Mouse (Mus musculus) gastrocnemius, adult 2 months (tissue): ENCODE data around the gene Slc39a10. TPM values are rescaled to one million over a fixed set of nuclear protein-coding genes. Genes with fewer than 3 reads are reported as not detected.

Experiments
- DNase-seq: peaks from one replicate; pipeline ENCODE4 v3.0.0; 2022
- H3K27ac ChIP-seq: fragments of 200-600 bp; 2 replicates; pipeline ENCODE4 v1.8.1; 2022; ENCODE audit warnings: mild to moderate bottlenecking
- H3K4me3 ChIP-seq: fragments of 200-600 bp; 2 replicates; pipeline ENCODE4 v1.8.1; 2022; ENCODE audit warnings: mild to moderate bottlenecking, moderate library complexity
- CTCF ChIP-seq: fragments of 200-600 bp; IDR thresholded peaks from 2 replicates; pipeline ENCODE4 v1.8.1; 2022; ENCODE audit warnings: antibody characterized with exemption, mild to moderate bottlenecking, moderate library complexity
- intact Hi-C: fragments of 180-260 bp; cut with DNase I; formaldehyde crosslinking; loops from one replicate; pipeline ENCODE4 v1.15.1; 2025
- long read RNA-seq, 2 experiments: library from polyadenylated mRNA; stranded (forward); transcript quantifications; one replicate each; pipeline ENCODE4 v2.0.0; 2021
- total RNA-seq, 2 experiments: library from RNA; stranded (reverse); gene quantifications; 2 replicates each; pipeline ENCODE4 v1.2.3; 2021

The Slc39a10 gene
- 1 to 10 TPM; 5.2 to 7.4 TPM for total RNA-seq
- long read RNA-seq, experiment 1, full-length matches to known transcripts: 10 of 11 reads
- long read RNA-seq, experiment 1, partial matches to known transcripts: 1 of 11 reads
- long read RNA-seq, experiment 1, other reads (novel, unspliced or antisense): 0 of 11 reads
- long read RNA-seq, experiment 2, full-length matches to known transcripts: 3 of 5 reads
- long read RNA-seq, experiment 2, partial matches to known transcripts: 0 of 5 reads
- long read RNA-seq, experiment 2, other reads (novel, unspliced or antisense): 2 of 5 reads

- Histone ChIP-seq H3K27ac (no peak within 1 kb of the TSS), H3K4me3 (no peak within 1 kb of the TSS)
- no peak for TF ChIP-seq CTCF
- no peak for DNase-seq
- intact Hi-C loops: no loop called here
Measured at GRCm38 (mm10) chr1:46892752-46893151, at the start of gene Slc39a10. TSS of gene Slc39a10 (minus strand) at chr1:46892852.

- Histone ChIP-seq H3K27ac (no peak overlapping the region), H3K4me3 (no peak overlapping the region)
- intact Hi-C loops: no loop called here
- peak; percentile 38; the same call in 1 of the 2 replicates for TF ChIP-seq CTCF
- DNase-seq: no peak
Measured at GRCm38 (mm10) chr1:46939295-46939694, 46.6 kb upstream of the Slc39a10 start.

GRCm38 (mm10) chr1:46937641-46938040 lies 45.0 kb upstream of the Slc39a10 start:
- intact Hi-C loops: no loop called here
- no peak overlapping the region for H3K27ac ChIP-seq
- no peak for DNase-seq
- no peak for TF ChIP-seq CTCF
- no peak overlapping the region for H3K4me3 ChIP-seq

GRCm38 (mm10) chr1:46927104-46927503 lies 34.5 kb upstream of the Slc39a10 start:
- intact Hi-C loops: no loop called here
- no peak for DNase-seq
- Histone ChIP-seq H3K27ac (no peak overlapping the region), H3K4me3 (no peak overlapping the region)
- TF ChIP-seq CTCF: no peak

- no peak for TF ChIP-seq CTCF
- no peak overlapping the region for H3K27ac ChIP-seq
- no peak overlapping the region for H3K4me3 ChIP-seq
- no peak for DNase-seq
- intact Hi-C loops: no loop called here
Measured at GRCm38 (mm10) chr1:46926239-46926638, 33.6 kb upstream of the Slc39a10 start.

GRCm38 (mm10) chr1:46924992-46925391 lies 32.3 kb upstream of the Slc39a10 start:
- no peak overlapping the region for H3K4me3 ChIP-seq
- no peak for DNase-seq
- intact Hi-C loops: no loop called here

GRCm38 (mm10) chr1:46922904-46923303 lies 30.3 kb upstream of the Slc39a10 start:
- Histone ChIP-seq H3K27ac (no peak overlapping the region), H3K4me3 (no peak overlapping the region)
- no peak for TF ChIP-seq CTCF
- DNase-seq: no peak
- intact Hi-C loops: no loop called here

More at GRCm38 (mm10) chr1:46924992-46925391, 32.3 kb upstream of the Slc39a10 start:
- TF ChIP-seq CTCF: peak; percentile 32; the same call in 1 of the 2 replicates
- H3K27ac ChIP-seq: no peak overlapping the region

GRCm38 (mm10) chr1:46921630-46922029 lies 29.0 kb upstream of the Slc39a10 start:
- intact Hi-C loops: no loop called here
- TF ChIP-seq CTCF: no peak
- no peak for DNase-seq
- no peak overlapping the region for H3K27ac ChIP-seq
- H3K4me3 ChIP-seq: no peak overlapping the region

- Histone ChIP-seq H3K27ac (no peak overlapping the region), H3K4me3 (no peak overlapping the region)
- intact Hi-C loops: loop anchor here (5.0 kb wide), 1 partner anchor 64 kb away; no protein-coding TSS in a partner anchor
- DNase-seq: no peak
- TF ChIP-seq CTCF: no peak
Measured at GRCm38 (mm10) chr1:46916237-46916636, 23.6 kb upstream of the Slc39a10 start.

GRCm38 (mm10) chr1:46914349-46914748 lies 21.7 kb upstream of the Slc39a10 start:
- Histone ChIP-seq H3K27ac (no peak overlapping the region), H3K4me3 (no peak overlapping the region)
- peak; percentile 44 for TF ChIP-seq CTCF
- DNase-seq: no peak
- intact Hi-C loops: no loop called here

- no peak for TF ChIP-seq CTCF
- no peak for DNase-seq
Measured at GRCm38 (mm10) chr1:46912506-46913156, 20.0 kb upstream of the Slc39a10 start.

GRCm38 (mm10) chr1:46910154-46910553 lies 17.5 kb upstream of the Slc39a10 start:
- DNase-seq: no peak
- TF ChIP-seq CTCF: no peak
- Histone ChIP-seq H3K27ac (no peak overlapping the region), H3K4me3 (no peak overlapping the region)
- intact Hi-C loops: no loop called here

More at GRCm38 (mm10) chr1:46912506-46913156, 20.0 kb upstream of the Slc39a10 start:
- H3K27ac ChIP-seq: no peak overlapping the region
- intact Hi-C loops: no loop called here
- no peak overlapping the region for H3K4me3 ChIP-seq

GRCm38 (mm10) chr1:46905706-46906105 lies 13.1 kb upstream of the Slc39a10 start:
- intact Hi-C loops: no loop called here
- TF ChIP-seq CTCF: no peak
- no peak overlapping the region for H3K27ac ChIP-seq

More at GRCm38 (mm10) chr1:46905706-46906105, 13.1 kb upstream of the Slc39a10 start:
- H3K4me3 ChIP-seq: no peak overlapping the region
- no peak for DNase-seq
